Mouse (Mus musculus): ENCODE results near the gene Shq1.

GRCm38 (mm10) chr6:100708248-100708647, 37.3 kb upstream of the Shq1 start:
- TF ChIP-seq CTCF (IDR thresholded peaks at IDR 0.05; ENCODE audit: low read depth) (no peak), EP300 (IDR thresholded peaks at IDR 0.05; ENCODE audit: low read depth) (no peak)
